Mouse (Mus musculus) T-helper 1 cell (primary cell): Measurements from ENCODE around the gene Olfr433.
"Not testable (repeated sequence)": the region's sequence is repeated elsewhere in the genome, so short reads cannot be mapped to it uniquely, and the experiment has no call there.

Experiments used
- in situ Hi-C: fragments of 300-600 bp; cut with MboI, MseI; formaldehyde crosslinking; loops from one replicate; pipeline ENCODE4 v1.15.1; 2025; ENCODE audit warnings: high pct_unique_total_duplicates

Olfr433 gene

DNA sequence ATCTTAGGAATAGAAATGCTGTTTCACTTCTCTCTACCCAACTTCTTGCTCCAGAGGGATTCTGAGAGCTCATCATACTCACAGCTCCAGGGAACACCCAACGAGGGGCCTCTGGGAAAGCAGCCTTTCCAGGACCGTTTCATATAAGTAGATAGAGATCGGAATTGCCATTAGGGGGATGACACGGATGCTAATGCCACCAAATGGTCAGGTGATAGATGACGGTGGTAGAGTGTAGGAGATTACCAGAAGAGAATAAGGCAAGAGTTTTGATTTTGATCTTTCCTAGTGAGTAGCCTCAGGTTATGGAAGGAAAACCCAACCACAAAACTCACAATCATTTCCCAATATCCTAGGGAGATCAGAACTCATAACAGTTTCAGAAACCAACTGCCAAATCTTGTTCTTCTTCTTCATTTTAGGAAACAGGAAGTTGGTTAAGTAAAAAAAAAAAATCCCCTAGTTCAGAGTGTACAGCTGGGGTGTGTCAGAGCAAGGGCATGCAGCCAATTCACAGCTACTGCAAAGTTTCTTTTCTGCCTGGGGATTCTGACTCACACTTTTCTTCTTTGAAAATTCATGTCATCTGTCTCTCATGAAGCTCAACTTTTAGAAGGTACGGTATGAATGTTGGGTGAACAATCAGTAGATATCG lies at the start of gene Olfr433:
Olfr433 (plus strand) TSS at position 183 of the 655 bp plus-strand sequence.
- in situ Hi-C loops: no loop called here

DNA sequence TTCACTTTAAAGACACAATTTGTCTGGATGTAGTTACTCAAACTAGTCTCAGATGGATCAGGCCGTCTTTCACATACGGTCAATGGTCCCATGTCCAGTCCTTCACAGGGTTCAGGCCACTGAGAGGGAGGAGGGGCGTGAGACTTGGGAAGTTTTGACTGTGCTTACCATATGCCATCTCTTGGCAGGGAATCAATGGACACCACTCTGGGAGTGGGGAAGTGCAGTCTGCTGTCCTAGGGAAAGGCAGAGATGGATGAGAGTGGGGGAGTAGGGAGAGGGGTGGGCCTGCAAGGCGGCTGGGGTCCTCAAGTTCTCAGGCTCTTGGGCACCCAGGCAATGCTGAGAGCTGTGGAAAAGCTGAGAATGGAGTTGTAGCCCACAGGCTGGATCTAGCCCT lies 45.5 kb upstream of the Olfr433 start:
- in situ Hi-C loops: no loop called here

DNA sequence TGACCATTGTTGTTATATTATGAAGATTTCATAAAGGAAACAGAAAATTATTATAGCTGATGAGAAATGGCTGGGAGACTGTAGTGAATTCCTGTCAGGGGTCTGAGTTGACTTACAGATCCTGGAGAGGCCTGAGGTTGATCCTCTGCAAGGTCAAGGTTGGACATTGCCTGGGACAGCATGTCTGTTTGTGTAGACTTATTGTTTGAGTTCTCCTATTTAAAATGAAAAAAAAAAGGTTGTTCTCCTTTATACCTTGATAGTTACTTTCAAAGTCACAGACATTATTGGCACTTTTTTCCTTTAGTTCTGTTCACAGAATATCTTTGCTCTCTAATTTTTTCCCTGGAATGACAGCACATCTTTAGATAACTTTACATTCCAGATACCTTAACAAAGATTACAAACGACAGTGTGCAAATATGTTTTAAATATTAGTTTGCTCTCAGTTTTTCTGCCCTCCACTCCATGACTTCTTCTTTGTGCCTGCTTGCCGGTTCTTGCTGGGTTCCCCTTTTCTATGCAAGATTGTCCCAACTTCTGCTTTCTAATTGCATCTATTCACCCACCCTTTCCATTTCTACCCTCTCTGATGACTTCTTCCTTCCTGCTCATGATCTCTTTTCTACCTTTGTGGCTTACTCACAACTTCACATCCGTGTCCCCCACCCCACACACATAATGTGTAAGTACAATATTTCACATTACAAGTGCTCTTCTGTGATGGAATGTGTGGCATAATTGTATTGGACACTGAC lies 36.0 kb upstream of the Olfr433 start:
- in situ Hi-C loops: loop anchor here (5.0 kb wide), 1 partner anchor 112 kb away; no protein-coding TSS in a partner anchor

DNA sequence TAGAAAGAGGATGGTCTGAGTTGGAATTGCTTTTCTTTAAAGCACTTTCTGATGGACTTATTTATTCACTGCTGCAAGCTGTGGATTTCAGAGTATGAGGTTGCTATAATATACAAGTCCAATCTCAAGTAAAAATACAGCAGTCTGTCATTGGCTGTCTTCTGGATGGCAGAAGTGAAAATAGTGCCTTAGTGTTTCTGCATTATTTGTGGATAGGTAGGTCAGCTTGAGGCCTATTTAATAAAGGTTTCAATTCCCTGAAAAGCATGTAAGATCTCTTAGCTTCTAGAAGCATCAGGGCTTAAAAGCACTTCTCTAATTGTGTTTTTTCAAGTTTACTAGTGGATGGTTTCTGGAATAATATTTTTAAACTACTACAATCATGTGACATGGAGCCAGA lies 33.5 kb upstream of the Olfr433 start:
- in situ Hi-C loops: loop anchor here (5.0 kb wide), 1 partner anchor 115 kb away; no protein-coding TSS in a partner anchor

DNA sequence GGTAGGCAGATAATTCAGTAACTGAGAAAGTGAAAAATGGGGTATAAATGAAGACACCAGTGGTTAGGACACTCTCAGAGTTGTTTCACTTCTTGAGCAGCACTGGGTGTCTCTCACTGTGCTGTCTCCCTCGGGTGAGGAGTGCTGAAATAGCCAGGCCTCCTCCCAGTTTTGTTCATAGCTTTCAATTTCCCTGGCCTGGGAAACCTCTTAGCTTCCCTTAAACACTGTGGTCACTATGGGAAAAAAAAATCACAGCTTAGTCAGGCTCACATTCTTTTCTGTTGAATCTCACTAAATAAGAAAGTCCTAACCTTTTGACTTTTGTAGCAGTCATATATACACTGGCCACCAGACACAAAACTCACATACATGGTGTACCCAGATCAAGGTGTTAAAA lies 8.8 kb upstream of the Olfr433 start, which contains the start of gene Ifi205:
Ifi205 (minus strand) TSS at position 113 of the 400 bp plus-strand sequence.
- in situ Hi-C loops: no loop called here

DNA sequence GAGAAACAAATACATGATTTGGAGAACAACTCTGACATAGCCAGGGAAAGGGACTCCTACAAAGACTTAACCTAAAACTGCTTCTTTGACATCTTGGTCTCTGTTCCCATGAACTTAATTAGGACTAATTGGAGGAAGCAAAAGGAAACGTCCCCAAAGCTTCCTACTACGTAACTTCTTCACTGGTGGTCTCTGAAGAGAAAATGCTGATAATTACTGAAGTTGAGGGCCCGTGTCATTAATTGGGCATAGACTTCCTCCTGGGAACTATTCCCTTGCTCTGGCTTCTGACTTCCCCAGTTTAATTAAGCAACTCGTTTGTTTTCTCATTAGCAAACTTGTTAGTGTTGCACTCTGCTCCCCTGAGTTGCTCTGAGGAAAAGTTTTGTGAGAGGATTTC lies 4.7 kb upstream of the Olfr433 start:
- in situ Hi-C loops: no loop called here

DNA sequence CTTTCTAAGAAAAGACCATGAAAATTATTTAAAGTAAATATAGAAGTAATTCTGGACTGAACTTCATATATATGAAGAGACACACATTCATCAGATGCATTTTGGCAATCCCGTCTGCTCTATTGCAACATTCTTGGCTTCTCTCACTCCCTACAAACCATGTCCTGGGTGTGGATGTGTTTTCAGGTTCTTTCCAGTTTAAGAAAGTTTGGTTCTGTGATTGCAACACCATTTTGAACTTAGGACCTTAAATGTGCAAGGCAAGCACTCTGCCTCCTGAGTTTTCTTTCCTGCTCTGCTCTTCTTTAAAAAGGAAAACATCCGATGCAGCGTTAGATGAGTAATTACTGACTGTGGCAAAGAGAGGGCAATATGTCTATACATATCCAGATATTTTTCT lies 2.0 kb upstream of the Olfr433 start:
- in situ Hi-C loops: no loop called here

DNA sequence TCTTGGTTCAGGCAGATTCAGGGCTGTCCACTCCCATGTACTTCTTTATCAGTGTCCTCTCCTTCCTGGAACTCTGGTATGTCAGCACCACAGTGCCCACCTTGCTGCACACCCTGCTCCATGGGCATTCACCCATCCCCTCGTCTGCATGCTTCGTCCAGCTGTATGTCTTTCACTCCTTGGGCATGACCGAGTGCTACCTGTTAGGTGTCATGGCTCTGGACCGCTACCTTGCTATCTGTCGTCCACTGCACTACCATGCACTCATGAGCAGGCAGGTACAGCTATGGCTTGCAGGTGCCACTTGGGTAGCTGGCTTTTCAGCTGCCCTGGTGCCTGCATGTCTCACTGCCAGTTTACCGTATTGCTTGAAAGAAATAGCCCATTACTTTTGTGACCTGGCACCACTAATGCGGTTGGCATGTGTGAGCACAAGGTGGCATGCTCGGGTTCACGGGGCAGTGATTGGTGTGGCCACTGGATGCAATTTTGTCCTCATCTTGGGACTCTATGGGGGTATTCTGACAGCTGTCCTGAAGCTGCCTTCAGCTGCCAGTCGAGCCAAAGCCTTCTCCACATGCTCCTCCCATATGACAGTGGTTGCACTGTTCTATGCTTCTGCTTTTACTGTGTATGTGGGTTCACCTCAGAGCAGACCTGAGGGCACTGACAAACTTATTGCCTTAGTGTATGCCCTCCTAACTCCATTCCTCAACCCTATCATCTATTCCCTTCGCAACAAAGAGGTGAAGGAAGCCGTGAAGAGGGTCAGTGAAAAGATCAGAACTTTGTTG lies 1.8 kb downstream of the Olfr433 start:
- in situ Hi-C loops: not testable (repeated sequence)

DNA sequence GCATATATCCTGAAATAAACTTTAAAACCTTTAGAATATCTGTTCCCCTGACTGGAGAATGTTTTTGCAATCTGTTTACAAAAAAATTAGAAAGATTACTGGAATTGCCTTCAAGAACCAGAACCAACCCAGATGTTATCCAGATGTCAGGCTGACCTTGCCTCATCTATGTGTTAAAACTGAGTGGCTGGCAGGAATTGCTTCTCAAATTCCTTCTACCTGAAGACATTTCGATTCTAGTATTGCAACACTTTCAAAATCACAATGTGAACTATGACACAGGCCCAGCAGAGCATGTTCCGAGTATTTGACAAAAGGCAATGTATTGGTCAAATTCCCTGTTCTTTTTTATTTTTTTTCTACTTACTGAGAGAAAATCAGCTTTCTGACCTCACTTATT lies 3.9 kb downstream of the Olfr433 start:
- in situ Hi-C loops: no loop called here

DNA sequence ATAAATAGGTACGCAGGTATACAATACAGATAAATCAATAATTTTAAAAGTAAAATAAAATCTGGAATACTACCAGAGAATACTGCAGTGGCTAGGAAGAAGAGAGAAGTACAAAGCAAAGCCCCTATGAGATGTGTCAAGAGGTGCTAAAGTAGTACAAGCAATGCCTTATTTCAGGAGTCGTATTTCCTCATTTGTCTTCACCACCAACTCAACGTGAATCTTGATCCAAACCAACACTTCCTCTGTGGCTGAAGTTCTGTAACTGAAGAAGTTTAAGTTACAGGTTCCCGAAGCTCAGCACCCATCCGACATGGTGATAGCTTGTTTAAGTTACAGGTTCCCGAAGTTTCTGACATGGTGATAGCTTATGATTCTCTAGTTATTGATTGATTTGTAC lies 7.7 kb downstream of the Olfr433 start:
- in situ Hi-C loops: not testable (repeated sequence)

DNA sequence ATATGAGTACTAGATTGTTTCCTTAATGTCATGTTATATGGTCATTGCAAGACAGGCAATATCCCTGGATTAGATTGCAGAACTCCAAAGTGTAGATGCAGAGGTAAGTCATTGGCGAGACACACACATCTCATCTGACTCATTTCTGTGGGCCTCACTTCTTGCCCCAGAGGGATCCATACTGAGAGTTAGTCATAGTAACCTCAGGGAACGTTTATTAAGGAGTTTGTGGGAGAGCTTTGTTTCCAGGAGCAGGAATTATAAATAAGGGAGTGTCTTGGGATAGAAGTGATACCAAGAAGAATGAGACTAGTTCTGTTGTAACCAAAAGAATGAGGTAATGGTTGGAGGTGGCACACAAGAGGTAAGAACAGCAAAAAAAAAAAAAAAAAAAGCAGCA lies 8.4 kb downstream of the Olfr433 start, which contains the start of gene Olfr432:
Olfr432 (plus strand) TSS at position 313 of the 400 bp plus-strand sequence.
- in situ Hi-C loops: no loop called here

DNA sequence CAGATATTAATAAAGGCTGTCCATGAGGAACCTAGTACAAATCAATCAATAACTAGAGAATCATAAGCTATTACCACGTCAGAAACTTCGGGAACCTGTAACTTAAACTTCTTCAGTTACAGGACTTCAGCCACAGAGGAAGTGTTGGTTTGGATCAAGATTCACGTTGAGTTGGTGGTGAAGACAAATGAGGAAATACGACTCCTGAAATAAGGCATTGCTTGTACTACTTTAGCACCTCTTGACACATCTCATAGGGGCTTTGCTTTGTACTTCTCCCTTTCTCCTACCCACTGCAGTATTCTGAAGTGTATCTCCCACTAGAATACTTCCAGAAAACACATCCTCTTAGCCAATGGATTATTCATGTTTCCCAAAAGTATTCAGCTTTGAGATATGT lies 8.9 kb downstream of the Olfr433 start:
- in situ Hi-C loops: not testable (repeated sequence)

DNA sequence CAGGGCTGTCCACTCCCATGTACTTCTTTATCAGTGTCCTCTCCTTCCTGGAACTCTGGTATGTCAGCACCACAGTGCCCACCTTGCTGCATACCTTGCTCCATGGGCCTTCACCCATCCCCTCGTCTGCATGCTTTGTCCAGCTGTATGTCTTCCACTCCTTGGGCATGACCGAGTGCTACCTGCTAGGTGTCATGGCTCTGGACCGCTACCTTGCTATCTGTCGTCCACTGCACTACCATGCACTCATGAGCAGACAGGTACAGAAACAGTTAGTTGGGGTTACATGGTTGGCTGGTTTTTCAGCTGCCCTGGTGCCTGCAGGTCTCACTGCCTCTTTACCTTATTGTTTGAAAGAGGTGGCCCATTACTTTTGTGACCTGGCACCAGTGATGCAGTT lies 10.0 kb downstream of the Olfr433 start:
- in situ Hi-C loops: no loop called here

DNA sequence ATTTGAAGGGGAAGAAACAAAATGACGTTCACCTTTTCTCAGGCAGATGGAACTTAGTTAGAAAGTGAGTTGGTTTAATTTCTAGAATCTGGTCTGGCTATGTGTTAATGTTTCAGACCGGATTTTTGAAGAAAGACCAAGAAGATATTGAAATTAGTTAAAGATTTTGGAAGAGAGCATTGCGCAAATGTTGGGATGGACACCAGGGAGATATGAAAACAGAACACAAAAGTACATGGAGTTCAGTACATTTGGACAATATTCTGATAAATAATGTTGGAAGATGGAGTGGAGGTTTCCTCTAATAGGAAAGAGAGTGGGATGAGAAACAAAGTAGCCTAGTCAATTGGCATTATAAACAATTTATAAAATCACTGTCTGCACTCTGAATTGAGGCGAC lies 11.0 kb downstream of the Olfr433 start:
- in situ Hi-C loops: no loop called here

DNA sequence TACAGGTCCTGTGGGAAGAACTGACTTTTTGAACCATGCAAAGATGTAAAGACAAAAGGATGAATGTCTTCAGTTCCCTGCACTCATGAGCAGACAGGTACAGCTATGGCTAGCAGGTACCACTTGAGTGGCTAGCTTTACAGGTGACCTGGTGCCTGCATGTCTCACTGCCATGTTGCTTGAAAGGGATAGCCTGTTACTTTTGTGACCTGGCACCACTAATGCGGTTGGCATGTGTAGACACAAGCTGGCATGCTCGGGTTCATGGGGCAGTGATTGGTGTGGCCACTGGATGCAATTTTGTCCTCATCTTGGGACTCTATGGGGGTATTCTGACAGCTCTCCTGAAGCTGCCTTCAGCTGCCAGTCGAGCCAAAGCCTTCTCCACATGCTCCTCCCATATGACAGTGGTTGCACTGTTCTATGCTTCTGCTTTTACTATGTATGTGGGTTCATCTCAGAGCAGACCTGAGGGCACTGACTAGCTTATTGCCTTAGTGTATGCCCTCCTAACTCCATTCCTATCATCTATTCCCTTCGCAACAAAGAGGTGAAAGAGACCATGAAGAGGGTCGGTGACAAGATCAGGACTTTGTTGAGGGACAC lies 11.5 kb downstream of the Olfr433 start:
- in situ Hi-C loops: no loop called here

DNA sequence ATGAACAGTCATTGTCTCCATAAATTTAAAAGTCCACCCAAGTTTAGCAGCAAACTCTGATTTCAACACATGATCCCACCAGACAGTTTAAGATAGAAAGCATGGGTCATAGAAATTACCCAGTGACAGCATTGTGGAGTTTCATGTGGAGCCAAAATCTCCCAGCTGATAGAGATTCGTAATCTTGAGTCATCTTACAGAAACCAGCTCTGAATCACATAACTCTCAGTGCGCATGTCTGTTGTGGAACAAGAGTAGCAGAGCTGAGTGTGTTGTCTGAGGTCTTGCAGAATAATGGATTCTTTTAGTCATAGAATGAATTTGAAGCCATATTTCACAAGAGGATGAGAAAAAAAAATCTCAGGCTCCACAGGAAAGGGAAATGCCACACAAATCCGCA lies 12.5 kb downstream of the Olfr433 start:
- in situ Hi-C loops: no loop called here

DNA sequence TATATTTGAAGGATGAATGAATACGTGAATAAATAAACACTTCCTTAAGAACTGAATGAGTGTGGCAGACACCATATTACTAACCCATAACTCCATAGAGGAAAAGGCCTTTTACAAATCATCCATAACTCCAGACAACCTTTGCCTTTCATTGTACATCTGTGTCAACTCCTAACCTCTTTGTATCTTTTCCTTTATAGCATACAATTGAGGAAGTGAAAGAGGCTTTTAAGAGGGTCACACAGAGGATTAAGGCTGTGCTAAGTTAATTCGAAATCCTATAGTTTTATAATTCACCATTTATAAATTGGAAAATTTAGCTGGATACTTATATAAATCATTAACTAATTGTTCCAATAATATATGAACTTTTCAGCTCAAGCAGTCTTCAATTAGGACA lies 14.7 kb downstream of the Olfr433 start:
- in situ Hi-C loops: no loop called here

DNA sequence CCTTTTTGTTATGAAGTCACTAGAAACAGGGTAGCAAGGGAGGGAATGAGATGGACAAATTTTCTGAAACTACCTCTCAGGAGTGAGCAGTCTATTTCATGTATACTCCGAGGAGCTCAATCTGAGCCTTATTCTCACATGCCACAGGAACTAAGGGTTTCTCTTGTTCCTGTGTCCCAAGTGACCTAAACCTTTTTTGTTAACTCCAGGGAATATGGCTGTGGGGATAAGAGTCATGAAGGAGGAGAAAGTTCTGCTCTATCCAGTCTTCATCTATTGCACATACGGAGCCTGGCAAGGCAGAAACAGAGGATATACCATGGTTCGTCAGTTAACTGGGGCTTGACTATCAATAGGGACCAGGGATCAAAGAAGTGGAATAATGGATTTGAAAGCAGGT lies 25.8 kb downstream of the Olfr433 start, which contains the start of gene Olfr430:
Olfr430 (plus strand) TSS at position 301 of the 400 bp plus-strand sequence.
- in situ Hi-C loops: no loop called here

DNA sequence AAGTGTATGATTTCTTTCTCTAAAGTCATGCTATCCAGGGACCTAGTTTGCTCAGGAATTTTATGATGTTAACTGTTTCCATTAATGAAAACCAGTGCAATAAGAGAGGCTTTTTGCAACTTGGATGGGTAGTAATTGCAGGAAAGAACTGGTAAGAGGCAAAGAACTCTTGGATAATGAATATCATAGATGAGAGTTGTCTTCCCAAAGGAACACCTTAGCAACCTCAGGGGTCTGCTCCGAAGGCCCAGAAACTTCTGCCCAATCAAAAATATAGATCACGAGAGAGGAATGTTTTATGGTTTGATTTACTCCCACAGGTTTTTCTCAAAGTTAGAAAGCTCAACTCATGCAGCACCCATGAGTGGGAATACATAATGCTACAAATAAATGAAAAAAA lies 43.5 kb downstream of the Olfr433 start, which contains the start of gene Olfr429:
Olfr429 (plus strand) TSS at position 301 of the 400 bp plus-strand sequence.
- in situ Hi-C loops: no loop called here
